Mouse (Mus musculus): ENCODE data around the gene Ormdl3. TPM values are rescaled to one million over a fixed set of nuclear protein-coding genes. Genes with fewer than 3 reads are reported as not detected.

Ormdl3 gene
- total and polyA plus RNA-seq, 3 experiments = 52.7 to 93.7 TPM; not detected in 1

GRCm38 (mm10) chr11:98628706-98629105 lies 41.5 kb upstream of the Ormdl3 start:
- TF ChIP-seq TBP (IDR thresholded peaks at IDR 0.05; ENCODE audit: low read depth, low read length) (no peak), NELFE (IDR thresholded peaks at IDR 0.05; ENCODE audit: low read depth, low read length) (no peak), CHD1 (IDR thresholded peaks at IDR 0.05; ENCODE audit: low read depth, low read length) (no peak), HCFC1 (IDR thresholded peaks at IDR 0.05; ENCODE audit: low read depth, low read length) (no peak), USF2 (IDR thresholded peaks at IDR 0.05; ENCODE audit: borderline replicate concordance in 1 of 2, insufficient read depth in 1 of 2, low read depth in 1 of 2, low read length in 2 of 2) (no peak), BHLHE40 (IDR thresholded peaks at IDR 0.05; ENCODE audit: borderline replicate concordance, low read depth, low read length) (no peak), POLR2AphosphoS2 (IDR thresholded peaks at IDR 0.05; ENCODE audit: low read length) (no peak), GABPA (IDR thresholded peaks at IDR 0.05; ENCODE audit: low read depth, low read length) (no peak), MAX (IDR thresholded peaks at IDR 0.05; ENCODE audit: low read length) (no peak), JUND (IDR thresholded peaks at IDR 0.05; ENCODE audit: low read depth, low read length) (no peak), USF1 (IDR thresholded peaks at IDR 0.05; ENCODE audit: low read depth, low read length) (no peak), SMC3 (IDR thresholded peaks at IDR 0.05; ENCODE audit: low read depth, low read length) (no peak), SIN3A (IDR thresholded peaks at IDR 0.05; ENCODE audit: low read length) (no peak), UBTF (IDR thresholded peaks at IDR 0.05; ENCODE audit: borderline replicate concordance, insufficient read depth, low read depth, low read length) (no peak), GATA1 (IDR thresholded peaks at IDR 0.05; ENCODE audit: low read depth, low read length) (no peak), MAFK (IDR thresholded peaks at IDR 0.05; ENCODE audit: borderline replicate concordance, low read depth, low read length) (no peak), MYC (IDR thresholded peaks at IDR 0.05; ENCODE audit: low read depth, low read length) (no peak), MAZ (IDR thresholded peaks at IDR 0.05; ENCODE audit: low read depth, low read length) (no peak)
- no peaks in the 10 kb centered on the region; a peak in 1 of 4 replicates for H3K36me3 ChIP-seq (ENCODE audit: control insufficient read depth in 1 of 2, insufficient read depth in 2 of 2, low read length in 2 of 2)
- H3K27ac ChIP-seq (ENCODE audit: control insufficient read depth, low read depth, low read length) = no peak overlapping the region
- peaks cover 1 to 10% of the 10 kb centered on the region in 2 experiments; a peak in 3 of 4 replicates for H3K27me3 ChIP-seq (ENCODE audit: control insufficient read depth in 1 of 2, insufficient read depth in 2 of 2, low read length in 2 of 2)
- no peak for DNase-seq (ENCODE audit: low read depth, low spot score)
- no peak overlapping the region for H3K4me3 ChIP-seq (ENCODE audit: control insufficient read depth in 1 of 2, insufficient read depth in 1 of 2, low read depth in 2 of 2, low read length in 2 of 2)
- no peaks in the 10 kb centered on the region for H3K9me3 ChIP-seq (replicated peaks; ENCODE audit: insufficient read depth, low read length)
- H3K4me1 ChIP-seq (ENCODE audit: control insufficient read depth in 1 of 2, insufficient read depth in 2 of 2, low read length in 2 of 2) = no peaks in the 10 kb centered on the region
- no peak overlapping the region for H3K9ac ChIP-seq (ENCODE audit: control insufficient read depth, low read depth, low read length, poor library complexity, severe bottlenecking)
- H3K79me2 ChIP-seq (ENCODE audit: control insufficient read depth, insufficient read depth, low read length, poor library complexity) = no peaks in the 10 kb centered on the region

GRCm38 (mm10) chr11:98625611-98626410 lies 38.6 kb upstream of the Ormdl3 start, which contains the start of the genes Gm12355 and Gsdma3:
Gene Gm12355, minus strand, starts transcription at chr11:98625661.
Gene Gsdma3, plus strand, starts transcription at chr11:98626360.
- no peak for TF ChIP-seq NRF1 (IDR thresholded peaks at IDR 0.05; ENCODE audit: insufficient read depth, low read depth, low read length, poor library complexity, severe bottlenecking)
- DNase-seq (ENCODE audit: low read depth, low spot score) = no peak
- H3K27me3 ChIP-seq (ENCODE audit: control insufficient read depth in 1 of 2, insufficient read depth in 2 of 2, low read length in 2 of 2) = no peaks in the 10 kb centered on the region; a peak in 1 of 4 replicates

More at GRCm38 (mm10) chr11:98625611-98626410, 38.6 kb upstream of the Ormdl3 start, which contains the start of the genes Gm12355 and Gsdma3:
- Histone ChIP-seq H3K4me3 (ENCODE audit: control insufficient read depth in 1 of 2, insufficient read depth in 1 of 2, low read depth in 2 of 2, low read length in 2 of 2) (no peak within 1 kb of the TSS), H3K9ac (ENCODE audit: control insufficient read depth, low read depth, low read length, poor library complexity, severe bottlenecking) (no peak within 1 kb of the TSS), H3K4me1 (ENCODE audit: control insufficient read depth in 1 of 2, insufficient read depth in 2 of 2, low read length in 2 of 2) (no peaks in the 10 kb centered on the region), H3K27ac (ENCODE audit: control insufficient read depth, low read depth, low read length) (no peak within 1 kb of the TSS), H3K36me3 (ENCODE audit: control insufficient read depth in 1 of 2, insufficient read depth in 2 of 2, low read length in 2 of 2) (no peaks in the 10 kb centered on the region; a peak in 1 of 4 replicates), H3K79me2 (ENCODE audit: control insufficient read depth, insufficient read depth, low read length, poor library complexity) (no peaks in the 10 kb centered on the region), H3K9me3 (replicated peaks; ENCODE audit: insufficient read depth, low read length) (no peaks in the 10 kb centered on the region)

All from MEL (cell line).